Mouse (Mus musculus): ENCODE measurements around the gene Ndc80. TPM values are rescaled to one million over a fixed set of nuclear protein-coding genes. Genes with fewer than 3 reads are reported as not detected.
"Not testable (repeated sequence)": the region's sequence is repeated elsewhere in the genome, so short reads cannot be mapped to it uniquely, and the experiment has no call there.

Ndc80 gene
- under 1 TPM; 0.70 to 0.83 TPM for total RNA-seq (2021)
- long read RNA-seq, experiment 1: 0 reads
- long read RNA-seq, experiment 2, partial matches to known transcripts: 0 of 4 reads
- long read RNA-seq, experiment 2, other reads (novel, unspliced or antisense): 1 of 4 reads

- DNase-seq (ENCODE audit: low spot score in 2 of 2): peak; percentile 94 to 95
Observed at GRCm38 (mm10) chr17:71526711-71527564, at the start of gene Ndc80. TSS of gene Ndc80 (minus strand) at chr17:71526857.

DNA sequence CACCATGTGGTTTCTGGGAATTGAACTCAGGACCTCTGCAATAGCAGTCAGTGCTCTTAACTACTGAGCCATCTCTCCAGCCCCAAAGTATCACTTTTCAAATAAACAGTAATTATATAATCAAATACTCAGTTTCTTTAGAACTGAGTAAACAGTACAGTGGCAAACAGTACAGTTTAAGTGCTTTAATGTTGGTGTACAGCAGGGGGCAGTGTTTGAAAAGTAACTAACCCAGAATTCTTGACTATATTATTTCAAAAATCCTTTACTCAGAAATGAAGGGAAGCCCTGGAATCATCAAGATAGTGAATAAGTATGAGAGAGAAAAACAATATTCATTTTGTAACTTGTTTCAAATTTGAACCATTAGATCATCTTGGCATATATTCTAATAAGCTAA lies 35.0 kb upstream of the Ndc80 start:
- peak in 1 of 2 experiments; percentile 24 for DNase-seq (ENCODE audit: low spot score in 2 of 2)

- DNase-seq (ENCODE audit: low spot score in 2 of 2): peak in 1 of 2 experiments; percentile 5
Observed at GRCm38 (mm10) chr17:71552901-71553300, 26.2 kb upstream of the Ndc80 start.

GRCm38 (mm10) chr17:71551757-71552451 lies 25.2 kb upstream of the Ndc80 start, which contains the start of gene Spdya:
TSS of gene Spdya (plus strand) at chr17:71552061.
- DNase-seq (ENCODE audit: low spot score in 2 of 2): peak; percentile 84 to 85

DNA sequence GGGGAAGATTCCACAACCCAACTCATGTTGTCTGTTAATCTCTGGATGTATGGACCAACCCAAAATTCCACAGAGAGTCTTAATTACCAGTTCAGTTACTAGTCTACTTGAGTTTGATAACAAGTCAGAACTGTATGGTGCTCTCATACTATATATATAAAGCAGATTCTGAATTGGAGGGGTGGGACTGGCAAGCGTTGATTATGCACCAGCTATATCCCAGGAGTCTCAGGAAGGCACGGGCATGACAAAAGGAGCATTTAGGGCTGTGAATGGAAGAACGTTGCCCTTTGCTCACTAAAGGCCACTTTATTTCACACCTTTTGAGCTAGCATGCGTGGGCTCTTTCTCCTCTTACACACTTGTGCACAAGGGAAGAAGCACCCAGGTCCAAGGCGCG lies 24.7 kb upstream of the Ndc80 start:
- DNase-seq (ENCODE audit: low spot score in 2 of 2): no peak

DNA sequence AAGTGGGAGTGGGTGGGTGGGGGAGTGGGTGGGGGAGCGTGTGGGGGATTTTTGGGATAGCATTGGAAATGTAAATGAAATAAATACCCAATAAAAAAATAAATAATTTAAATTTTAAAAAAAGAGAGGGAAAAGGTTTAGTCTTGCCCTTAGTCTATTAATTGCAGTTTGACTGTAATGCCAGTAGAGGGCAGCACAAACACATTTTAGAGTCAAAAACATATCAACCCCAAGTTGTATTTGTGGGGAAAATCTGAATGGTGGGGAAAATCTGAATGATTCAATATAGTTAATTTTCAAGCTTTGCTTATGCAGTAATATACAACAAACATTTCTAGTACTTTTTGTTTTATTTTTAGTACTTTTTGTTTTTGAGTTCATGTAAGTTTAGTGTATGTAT lies 21.9 kb upstream of the Ndc80 start:
- no peak for DNase-seq (ENCODE audit: low spot score in 2 of 2)

GRCm38 (mm10) chr17:71537164-71537563 lies 10.5 kb upstream of the Ndc80 start:
- DNase-seq (ENCODE audit: low spot score in 2 of 2): no peak

GRCm38 (mm10) chr17:71535595-71535994 lies 8.9 kb upstream of the Ndc80 start:
- not testable (repeated sequence) for DNase-seq (ENCODE audit: low spot score in 2 of 2)

DNA sequence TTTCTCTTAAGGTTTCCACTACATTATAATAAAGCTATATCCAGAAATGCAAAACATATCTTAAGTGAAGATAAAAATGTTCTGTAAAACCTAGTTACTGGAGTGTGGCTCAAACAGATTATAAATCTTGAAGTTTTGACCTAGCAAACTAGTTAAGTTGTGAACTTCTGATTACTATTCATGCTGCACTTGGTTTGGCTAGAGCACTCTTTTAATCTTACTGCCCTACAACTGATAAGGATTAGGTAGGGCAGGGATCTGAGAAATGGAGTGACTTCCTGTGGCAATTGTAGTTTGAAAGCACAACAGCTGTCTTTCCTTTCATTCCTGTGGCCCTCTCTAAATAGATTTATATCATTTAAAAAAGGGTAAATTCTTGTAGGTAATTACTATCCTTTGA lies 1.4 kb upstream of the Ndc80 start:
- no peak for DNase-seq (ENCODE audit: low spot score in 2 of 2)

DNA sequence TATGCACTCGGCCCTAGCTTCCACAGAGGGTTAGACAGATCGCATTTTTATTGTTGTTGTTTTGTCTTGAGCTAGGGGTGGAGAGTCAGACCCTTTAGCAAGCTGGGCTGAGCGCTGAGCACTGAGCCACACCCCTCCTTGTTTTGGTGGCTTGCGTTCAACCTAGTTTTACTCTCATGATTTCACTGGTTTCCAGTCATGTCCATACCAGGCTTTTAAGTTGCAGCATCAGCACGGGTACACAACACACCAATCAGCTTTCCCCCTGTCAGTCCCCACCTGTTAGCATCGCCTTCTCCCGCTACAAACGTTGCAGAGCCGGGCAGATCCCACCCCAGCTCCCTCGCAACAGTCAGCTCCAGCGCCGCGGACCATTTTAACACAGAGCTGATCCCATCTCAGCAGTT lies 352 bp downstream of the Ndc80 start:
- no peak for DNase-seq (ENCODE audit: low spot score in 2 of 2)

GRCm38 (mm10) chr17:71510297-71510696 lies 16.4 kb downstream of the Ndc80 start:
- no peak for DNase-seq (ENCODE audit: low spot score in 2 of 2)

DNA sequence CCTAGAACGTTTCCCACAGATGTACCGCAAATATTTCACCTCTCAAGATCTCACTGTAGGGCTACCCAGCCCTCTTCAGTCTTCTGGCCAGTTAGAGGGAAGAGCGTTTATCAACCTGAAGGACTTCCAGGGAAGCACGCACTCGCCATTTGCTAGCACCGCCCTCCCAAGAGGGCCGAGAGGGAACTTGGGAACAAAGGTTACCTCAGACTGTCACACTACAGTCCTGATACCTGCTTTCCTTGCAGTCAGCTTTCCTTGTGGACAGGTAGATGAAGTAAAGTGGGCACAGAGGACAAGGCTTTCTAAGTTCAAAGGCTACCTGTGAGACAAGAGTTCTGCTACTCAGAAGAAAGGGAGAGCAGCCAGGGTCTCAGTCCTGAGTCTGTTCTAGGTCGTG lies 19.8 kb downstream of the Ndc80 start:
- no peak for DNase-seq (ENCODE audit: low spot score in 2 of 2)

- DNase-seq (ENCODE audit: low spot score in 2 of 2): no peak
Observed at GRCm38 (mm10) chr17:71495784-71496183, 30.9 kb downstream of the Ndc80 start.

GRCm38 (mm10) chr17:71491332-71491686 lies 35.3 kb downstream of the Ndc80 start:
- DNase-seq (ENCODE audit: low spot score in 2 of 2): no peak

- no peak for DNase-seq (ENCODE audit: low spot score in 2 of 2)
Observed at GRCm38 (mm10) chr17:71490666-71491331, 35.9 kb downstream of the Ndc80 start.

DNA sequence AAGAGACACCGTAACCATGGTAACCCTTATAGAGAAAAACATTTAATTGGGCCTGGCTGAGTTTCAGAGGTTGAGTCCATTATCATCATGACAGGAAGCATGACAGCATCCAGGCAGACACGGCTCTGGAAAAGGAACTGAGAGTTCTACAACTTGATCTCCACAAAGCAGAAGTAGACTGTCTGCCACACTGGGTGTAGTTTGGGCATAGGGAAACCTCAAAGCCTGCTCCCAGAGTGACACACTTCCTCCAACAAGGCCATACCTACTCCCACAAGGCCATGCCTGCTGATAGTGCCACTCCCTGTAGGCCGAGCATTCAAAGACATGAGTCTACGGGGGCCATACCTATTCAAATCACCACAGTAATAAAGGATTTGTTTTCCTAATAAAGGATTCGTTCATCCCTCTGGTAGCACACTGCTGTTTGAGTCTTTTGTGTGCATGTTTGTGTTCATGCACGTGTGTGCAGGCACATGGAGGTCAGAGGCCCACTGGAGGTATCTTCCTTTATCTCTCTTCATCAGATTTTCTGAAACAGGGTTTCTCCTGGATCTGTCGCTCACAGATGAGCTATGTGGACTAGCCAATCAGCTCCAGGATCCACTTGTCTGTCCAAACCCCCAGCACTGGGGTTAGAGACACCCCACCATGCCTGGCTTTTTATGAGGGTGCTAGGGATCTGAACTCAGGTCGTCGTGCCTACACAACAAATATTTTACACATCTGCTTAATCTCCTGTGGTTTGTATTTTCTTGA lies 36.8 kb downstream of the Ndc80 start:
- no peak for DNase-seq (ENCODE audit: low spot score in 2 of 2)

DNA sequence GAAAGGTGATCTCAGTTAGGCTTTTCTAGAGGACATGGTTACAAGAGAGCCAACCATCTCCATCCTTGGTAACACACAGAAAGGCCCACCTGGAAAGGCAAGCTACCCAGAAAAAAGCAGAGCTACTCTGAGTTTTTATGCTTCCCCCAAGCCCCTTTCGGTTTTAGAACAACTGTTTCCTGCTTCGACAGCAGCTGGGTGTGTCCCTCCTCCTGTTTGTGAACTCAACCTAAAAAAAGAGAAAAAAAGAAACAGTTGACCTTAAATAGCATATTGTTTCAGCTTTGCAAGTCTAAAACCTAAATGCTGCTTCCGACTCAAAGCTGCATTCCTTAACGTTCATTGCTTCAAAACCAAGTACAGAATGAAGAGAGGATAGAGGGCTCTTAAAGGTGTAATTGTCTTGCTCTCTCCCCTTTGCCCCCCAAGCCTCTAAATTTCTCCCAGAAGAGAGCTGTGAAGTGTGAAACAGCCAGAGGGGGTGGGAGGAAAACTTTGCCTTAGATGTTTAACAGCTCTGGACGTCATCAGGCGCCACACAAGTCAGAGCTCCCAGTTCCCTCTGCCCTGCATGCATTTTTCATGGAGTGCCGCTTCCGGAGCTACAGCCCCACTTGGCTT lies 40.3 kb downstream of the Ndc80 start:
- no peak for DNase-seq (ENCODE audit: low spot score in 2 of 2)

DNA sequence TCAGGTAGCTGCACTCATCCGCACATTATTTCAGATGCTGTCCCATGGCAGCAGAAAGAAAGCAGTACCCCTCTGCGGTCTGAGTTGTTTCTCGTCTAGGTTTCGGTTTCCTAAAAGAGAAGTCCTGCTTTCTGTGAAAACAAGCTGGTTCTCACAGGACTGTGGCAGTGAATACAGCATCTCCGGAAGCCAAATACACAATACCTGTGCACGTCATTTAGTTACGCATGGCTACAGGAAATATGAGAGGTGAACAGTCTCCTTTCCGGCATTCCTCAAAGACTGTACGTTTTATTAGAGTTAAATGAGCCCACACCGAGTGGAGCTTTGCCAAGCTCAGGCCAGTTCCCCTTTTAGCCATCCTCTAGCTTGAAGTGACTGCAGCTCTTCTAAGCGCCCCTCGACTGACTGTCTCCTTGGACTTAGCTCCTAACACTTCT lies 40.8 kb downstream of the Ndc80 start:
- no peak for DNase-seq (ENCODE audit: low spot score in 2 of 2)

DNA sequence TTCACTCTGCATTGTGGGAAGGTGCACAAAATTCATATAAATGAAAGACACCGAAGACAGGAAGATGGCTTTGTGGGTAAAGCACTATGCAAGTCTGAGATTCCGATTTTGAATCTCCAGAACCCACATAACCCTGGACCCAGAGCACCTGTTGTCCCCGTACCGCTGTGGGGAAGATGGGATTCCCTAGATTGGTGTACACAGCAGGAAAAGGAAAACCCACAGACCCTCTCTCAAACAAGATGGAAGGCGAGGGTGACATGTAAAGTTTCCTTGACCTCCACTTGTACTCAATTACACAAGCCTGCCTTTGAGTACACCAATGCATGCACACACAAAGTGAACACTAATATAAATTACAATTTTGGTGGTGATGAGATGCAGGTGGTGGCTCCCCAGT lies 41.9 kb downstream of the Ndc80 start:
- DNase-seq (ENCODE audit: low spot score in 2 of 2): no peak

DNA sequence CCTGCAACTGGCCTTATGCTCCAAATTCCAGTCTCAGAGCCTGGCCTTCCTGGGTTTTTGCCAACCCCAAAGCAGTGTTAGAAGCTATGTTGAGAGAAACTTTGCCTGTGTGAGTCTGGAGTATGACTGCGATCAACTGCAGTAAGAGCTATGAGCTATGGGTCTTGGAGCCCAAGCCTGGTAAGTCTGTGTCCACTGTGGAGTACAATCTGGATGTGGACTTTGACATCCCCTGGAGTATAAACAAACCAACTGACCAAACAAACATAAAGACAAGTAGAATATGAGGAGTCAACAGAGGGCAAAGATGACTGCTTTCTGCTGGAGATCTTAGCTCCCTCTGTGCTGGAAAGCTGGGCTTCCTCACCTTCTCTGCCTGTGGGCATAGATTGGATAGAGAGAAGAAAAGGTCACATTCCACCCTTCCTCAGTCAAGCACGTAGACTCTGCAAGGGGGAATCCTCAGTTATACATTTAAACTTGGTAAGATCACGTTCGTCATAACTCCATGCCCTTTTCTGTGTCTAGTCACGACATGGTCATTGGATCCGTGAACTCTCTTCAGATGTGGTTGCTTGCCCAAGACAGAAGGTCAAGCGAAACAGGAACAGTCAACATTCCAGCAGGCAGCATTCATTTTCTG lies 43.1 kb downstream of the Ndc80 start:
- no peak for DNase-seq (ENCODE audit: low spot score in 2 of 2)
